Mouse (Mus musculus) myocyte (in vitro differentiated cells): Measurements from ENCODE around the gene Zfp652.

Experiments
- E2F4 ChIP-seq: IDR thresholded peaks from one replicate; pipeline ENCODE4 v1.6.1; 2011; ENCODE audit warnings: mild to moderate bottlenecking, control low read depth, moderate library complexity; ENCODE audit not compliant: insufficient read depth
- POLR2A ChIP-seq: IDR thresholded peaks from one replicate; pipeline ENCODE4 v1.6.1; 2011; ENCODE audit warnings: low read depth, mild to moderate bottlenecking, control low read depth, moderate library complexity; ENCODE audit not compliant: insufficient read length

- TF ChIP-seq E2F4 (no peak), POLR2A (no peak)
These were observed 126.8 kb downstream of the Zfp652 start for GRCm38 (mm10) chr11:95838999-95839868.
